Mouse (Mus musculus) forebrain, embryonic 12.5 days (tissue): Measurements from ENCODE around the gene Tmem236. TPM values are rescaled to one million over a fixed set of nuclear protein-coding genes. Genes with fewer than 3 reads are reported as not detected.

Experiments
- ATAC-seq: fragments of 200-750 bp; cut with Nextera tagmentation; 2 replicates; pipeline ENCODE4 v1.8.0; 2017; ENCODE audit warnings: moderate TSS enrichment; ENCODE audit not compliant: low FRiP score
- H3K27ac ChIP-seq: fragments of 300-500 bp; sonication (generic); 2 replicates; pipeline ENCODE4 v1.5.1; 2016; ENCODE audit warnings: mild to moderate bottlenecking
- H3K27me3 ChIP-seq: fragments of 300-500 bp; sonication (generic); 2 replicates; pipeline ENCODE4 v1.6.1; 2016; ENCODE audit warnings: mild to moderate bottlenecking
- H3K36me3 ChIP-seq: fragments of 300-500 bp; sonication (generic); replicated peaks from 2 replicates; pipeline ENCODE4 v1.6.1; 2016; ENCODE audit warnings: mild to moderate bottlenecking
- H3K4me1 ChIP-seq: fragments of 300-500 bp; sonication (generic); 2 replicates; pipeline ENCODE4 v1.6.1; 2016
- H3K4me2 ChIP-seq: fragments of 300-500 bp; sonication (generic); 2 replicates; pipeline ENCODE4 v1.6.1; 2016; ENCODE audit warnings: mild to moderate bottlenecking, moderate library complexity
- H3K4me3 ChIP-seq: fragments of 300-500 bp; sonication (generic); replicated peaks from 2 replicates; pipeline ENCODE4 v1.5.1; 2016; ENCODE audit warnings: mild to moderate bottlenecking
- H3K9ac ChIP-seq: fragments of 300-500 bp; sonication (generic); 2 replicates; pipeline ENCODE4 v1.6.1; 2016; ENCODE audit warnings: mild to moderate bottlenecking
- H3K9me3 ChIP-seq: fragments of 300-500 bp; sonication (generic); 2 replicates; pipeline ENCODE4 v1.6.1; 2016
- WGBS: fragments of 180-500 bp; shearing (Covaris S2); methylation state at CpG from one replicate; pipeline ENCODE4 v1.1.7; 2016; 5-methylcytosine and 5-hydroxymethylcytosine counted together
- polyA plus RNA-seq: library from polyadenylated mRNA; unstranded; fragments of >200 nt; fragmentation: Nextera tagmentation; extraction: Ambion mirVana; gene quantifications from 2 replicates; pipeline ENCODE4 v1.2.1, GENCODE M21; 2016

Gene Tmem236
- polyA plus RNA-seq, 1 experiment from 2014 or later = 0.05 TPM

GRCm38 (mm10) chr2:14232897-14233296 lies 58.6 kb downstream of the Tmem236 start:
- no peak overlapping the region for H3K27ac ChIP-seq
- H3K4me2 ChIP-seq = no peak overlapping the region
- no peaks in the 10 kb centered on the region for H3K4me1 ChIP-seq
- ATAC-seq = no peak
- no peaks in the 10 kb centered on the region for H3K27me3 ChIP-seq
- H3K9me3 ChIP-seq = no peaks in the 10 kb centered on the region
- no peak overlapping the region for H3K9ac ChIP-seq
- 91% methylated on average over 1 of the region's 1 CpGs for WGBS
- H3K4me3 ChIP-seq = no peak overlapping the region
- H3K36me3 ChIP-seq = no peaks in the 10 kb centered on the region

GRCm38 (mm10) chr2:14233983-14234382 lies 59.7 kb downstream of the Tmem236 start:
- ATAC-seq = no peak
- no peaks in the 10 kb centered on the region for H3K9me3 ChIP-seq
- no peaks in the 10 kb centered on the region for H3K36me3 ChIP-seq
- no peak overlapping the region for H3K4me3 ChIP-seq
- H3K9ac ChIP-seq = no peak overlapping the region
- no peak overlapping the region for H3K27ac ChIP-seq
- H3K4me1 ChIP-seq = no peaks in the 10 kb centered on the region
- WGBS = 82% methylated on average over 2 of the region's 2 CpGs
- no peak overlapping the region for H3K4me2 ChIP-seq
- no peaks in the 10 kb centered on the region for H3K27me3 ChIP-seq

- H3K4me1 ChIP-seq = no peaks in the 10 kb centered on the region
- H3K9me3 ChIP-seq = no peaks in the 10 kb centered on the region
- no peak for ATAC-seq
- no peaks in the 10 kb centered on the region for H3K36me3 ChIP-seq
- H3K4me3 ChIP-seq = no peak overlapping the region
- no peak overlapping the region for H3K9ac ChIP-seq
- WGBS = 92% methylated on average over 5 of the region's 5 CpGs
- H3K4me2 ChIP-seq = no peak overlapping the region
- H3K27me3 ChIP-seq = no peaks in the 10 kb centered on the region
- no peak overlapping the region for H3K27ac ChIP-seq
Measured at GRCm38 (mm10) chr2:14235319-14235718, 61.0 kb downstream of the Tmem236 start.

GRCm38 (mm10) chr2:14236920-14237319 lies 62.6 kb downstream of the Tmem236 start:
- Histone ChIP-seq H3K36me3 (no peaks in the 10 kb centered on the region), H3K9me3 (no peaks in the 10 kb centered on the region), H3K27me3 (no peaks in the 10 kb centered on the region), H3K4me2 (no peak overlapping the region), H3K4me3 (no peak overlapping the region), H3K27ac (no peak overlapping the region), H3K4me1 (no peaks in the 10 kb centered on the region), H3K9ac (no peak overlapping the region)
- ATAC-seq = no peak
- WGBS = 92% methylated on average over 4 of the region's 4 CpGs

GRCm38 (mm10) chr2:14237723-14238122 lies 63.4 kb downstream of the Tmem236 start:
- ATAC-seq = no peak
- Histone ChIP-seq H3K9ac (no peak overlapping the region), H3K4me3 (no peak overlapping the region), H3K27ac (no peak overlapping the region), H3K4me1 (no peaks in the 10 kb centered on the region), H3K27me3 (no peaks in the 10 kb centered on the region), H3K36me3 (no peaks in the 10 kb centered on the region), H3K4me2 (no peak overlapping the region), H3K9me3 (no peaks in the 10 kb centered on the region)
- WGBS = 70% methylated on average over 4 of the region's 4 CpGs

GRCm38 (mm10) chr2:14239151-14239550 lies 64.8 kb downstream of the Tmem236 start:
- WGBS = 79% methylated on average over 5 of the region's 5 CpGs
- Histone ChIP-seq H3K27me3 (no peaks in the 10 kb centered on the region), H3K9ac (no peak overlapping the region), H3K4me1 (no peaks in the 10 kb centered on the region), H3K4me3 (no peak overlapping the region), H3K4me2 (no peak overlapping the region), H3K9me3 (no peaks in the 10 kb centered on the region), H3K36me3 (no peaks in the 10 kb centered on the region), H3K27ac (no peak overlapping the region)
- no peak for ATAC-seq

GRCm38 (mm10) chr2:14244157-14244556 lies 69.8 kb downstream of the Tmem236 start:
- Histone ChIP-seq H3K36me3 (no peaks in the 10 kb centered on the region), H3K4me3 (no peak overlapping the region)

GRCm38 (mm10) chr2:14244668-14245067 lies 70.3 kb downstream of the Tmem236 start:
- H3K27ac ChIP-seq = no peak overlapping the region
- H3K9ac ChIP-seq = no peak overlapping the region
- no peaks in the 10 kb centered on the region for H3K4me1 ChIP-seq
- no peak for ATAC-seq
- H3K36me3 ChIP-seq = no peaks in the 10 kb centered on the region
- no peaks in the 10 kb centered on the region for H3K27me3 ChIP-seq
- WGBS = 92% methylated on average over 2 of the region's 2 CpGs
- no peaks in the 10 kb centered on the region for H3K9me3 ChIP-seq
- H3K4me2 ChIP-seq = no peak overlapping the region
- H3K4me3 ChIP-seq = no peak overlapping the region

More at GRCm38 (mm10) chr2:14244157-14244556, 69.8 kb downstream of the Tmem236 start:
- Histone ChIP-seq H3K9me3 (no peaks in the 10 kb centered on the region), H3K27ac (no peak overlapping the region), H3K27me3 (no peaks in the 10 kb centered on the region), H3K4me1 (no peaks in the 10 kb centered on the region), H3K9ac (no peak overlapping the region), H3K4me2 (no peak overlapping the region)
- ATAC-seq = no peak
- WGBS = 96% methylated on average over 5 of the region's 5 CpGs

GRCm38 (mm10) chr2:14249839-14250564 lies 75.7 kb downstream of the Tmem236 start:
- Histone ChIP-seq H3K4me2 (no peak overlapping the region), H3K36me3 (no peaks in the 10 kb centered on the region), H3K27ac (no peak overlapping the region), H3K9me3 (no peaks in the 10 kb centered on the region), H3K4me3 (no peak overlapping the region), H3K9ac (no peak overlapping the region), H3K27me3 (no peaks in the 10 kb centered on the region), H3K4me1 (no peaks in the 10 kb centered on the region)
- 79% methylated on average over 3 of the region's 3 CpGs for WGBS
- ATAC-seq = no peak

- no peaks in the 10 kb centered on the region for H3K9me3 ChIP-seq
- WGBS = 82% methylated on average over 3 of the region's 3 CpGs
- no peaks in the 10 kb centered on the region for H3K27me3 ChIP-seq
- H3K9ac ChIP-seq = no peak overlapping the region
- no peaks in the 10 kb centered on the region for H3K36me3 ChIP-seq
- no peak overlapping the region for H3K27ac ChIP-seq
- ATAC-seq = no peak
- no peak overlapping the region for H3K4me3 ChIP-seq
- H3K4me2 ChIP-seq = no peak overlapping the region
- no peaks in the 10 kb centered on the region for H3K4me1 ChIP-seq
Measured at GRCm38 (mm10) chr2:14251938-14252337, 77.6 kb downstream of the Tmem236 start.

GRCm38 (mm10) chr2:14258345-14258850 lies 84.1 kb downstream of the Tmem236 start:
- no peak for ATAC-seq
- no peaks in the 10 kb centered on the region for H3K9me3 ChIP-seq
- no peak overlapping the region for H3K4me3 ChIP-seq
- no peaks in the 10 kb centered on the region for H3K36me3 ChIP-seq
- no peaks in the 10 kb centered on the region for H3K27me3 ChIP-seq
- H3K4me2 ChIP-seq = no peak overlapping the region
- no peaks in the 10 kb centered on the region for H3K4me1 ChIP-seq
- H3K27ac ChIP-seq = no peak overlapping the region
- H3K9ac ChIP-seq = no peak overlapping the region

GRCm38 (mm10) chr2:14262090-14262489 lies 87.8 kb downstream of the Tmem236 start:
- ATAC-seq = no peak

GRCm38 (mm10) chr2:14269160-14269559 lies 94.8 kb downstream of the Tmem236 start:
- H3K9ac ChIP-seq = no peak overlapping the region
- no peak overlapping the region for H3K4me2 ChIP-seq
- H3K9me3 ChIP-seq = no peaks in the 10 kb centered on the region
- H3K36me3 ChIP-seq = no peaks in the 10 kb centered on the region
- no peak overlapping the region for H3K27ac ChIP-seq
- no peak overlapping the region for H3K4me3 ChIP-seq
- no peak for ATAC-seq
- H3K27me3 ChIP-seq = no peaks in the 10 kb centered on the region
- WGBS = 77% methylated on average over 1 of the region's 1 CpGs
- no peaks in the 10 kb centered on the region for H3K4me1 ChIP-seq

More at GRCm38 (mm10) chr2:14262090-14262489, 87.8 kb downstream of the Tmem236 start:
- no peaks in the 10 kb centered on the region for H3K9me3 ChIP-seq
- H3K4me3 ChIP-seq = no peak overlapping the region
- H3K27me3 ChIP-seq = no peaks in the 10 kb centered on the region
- no peak overlapping the region for H3K27ac ChIP-seq
- no peak overlapping the region for H3K9ac ChIP-seq
- no peaks in the 10 kb centered on the region for H3K4me1 ChIP-seq
- no peak overlapping the region for H3K4me2 ChIP-seq
- WGBS = 80% methylated on average over 1 of the region's 1 CpGs
- H3K36me3 ChIP-seq = no peaks in the 10 kb centered on the region
